Mouse (Mus musculus): Measurements from ENCODE around the gene Diablo. TPM values are rescaled to one million over a fixed set of nuclear protein-coding genes. Genes with fewer than 3 reads are reported as not detected.

The Diablo gene
- 5.1 and 6.6 TPM in 2 replicates for polyA plus RNA-seq (2012)

DNA sequence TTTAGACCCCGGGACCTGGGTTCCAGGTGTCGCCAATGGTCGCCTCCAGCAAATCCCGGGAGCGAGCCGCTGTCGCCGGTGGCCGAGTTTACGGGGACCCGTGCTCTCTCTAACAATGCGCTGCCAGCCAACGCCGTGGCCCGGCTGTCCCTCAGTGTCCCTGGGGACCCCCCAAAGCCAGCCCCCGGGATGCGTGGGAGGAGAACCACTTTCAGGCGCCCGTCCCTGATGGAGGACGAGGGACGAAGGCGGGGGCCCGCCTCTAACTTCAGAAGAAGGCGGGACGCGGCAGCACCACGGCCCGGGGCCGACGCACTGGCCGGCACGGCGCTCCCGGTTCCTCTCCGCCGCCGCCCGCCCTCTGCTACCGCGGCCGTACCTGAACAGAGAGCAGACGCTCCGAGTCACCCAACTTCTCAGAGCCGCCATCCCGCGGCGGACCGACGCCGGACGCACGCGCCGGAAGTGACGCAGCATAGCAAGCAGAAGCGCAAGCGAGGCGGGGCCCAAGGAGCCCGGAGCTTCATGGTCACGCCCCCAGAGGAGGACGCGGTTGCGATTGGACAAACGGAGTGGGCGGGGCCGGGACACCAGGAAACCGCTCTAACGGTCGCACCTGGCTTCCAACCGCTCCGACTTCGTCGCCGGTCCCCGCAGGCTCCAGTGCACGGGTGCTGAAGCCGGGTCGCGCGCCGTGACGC, at the start of gene Diablo:
Gene Diablo, minus strand, starts transcription at position 485 of the 701 bp plus-strand sequence.
- TF ChIP-seq GATA1 (IDR thresholded peaks at IDR 0.05; ENCODE audit: low read length), result no peak

DNA sequence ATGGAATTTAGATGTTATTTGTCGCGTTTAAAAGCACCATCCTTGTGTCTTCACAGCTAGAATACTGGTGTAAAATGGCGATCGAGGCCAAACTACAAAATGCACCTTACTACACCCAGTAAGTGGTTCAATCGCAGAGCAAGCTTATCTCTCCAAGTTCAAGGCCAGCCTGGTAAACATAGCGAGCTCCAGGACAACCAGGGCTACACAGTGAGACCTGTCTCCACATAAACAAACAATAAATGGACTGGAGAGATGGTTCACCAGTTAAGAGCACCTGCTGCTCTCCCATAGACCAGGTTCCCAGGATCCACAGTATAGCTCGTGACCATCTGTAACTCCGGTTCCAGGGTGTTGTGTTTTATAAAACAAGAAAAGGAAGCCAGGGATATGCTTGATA, 49.4 kb upstream of the Diablo start:
- TF ChIP-seq GATA1 (IDR thresholded peaks at IDR 0.05; ENCODE audit: low read length), result no peak

DNA sequence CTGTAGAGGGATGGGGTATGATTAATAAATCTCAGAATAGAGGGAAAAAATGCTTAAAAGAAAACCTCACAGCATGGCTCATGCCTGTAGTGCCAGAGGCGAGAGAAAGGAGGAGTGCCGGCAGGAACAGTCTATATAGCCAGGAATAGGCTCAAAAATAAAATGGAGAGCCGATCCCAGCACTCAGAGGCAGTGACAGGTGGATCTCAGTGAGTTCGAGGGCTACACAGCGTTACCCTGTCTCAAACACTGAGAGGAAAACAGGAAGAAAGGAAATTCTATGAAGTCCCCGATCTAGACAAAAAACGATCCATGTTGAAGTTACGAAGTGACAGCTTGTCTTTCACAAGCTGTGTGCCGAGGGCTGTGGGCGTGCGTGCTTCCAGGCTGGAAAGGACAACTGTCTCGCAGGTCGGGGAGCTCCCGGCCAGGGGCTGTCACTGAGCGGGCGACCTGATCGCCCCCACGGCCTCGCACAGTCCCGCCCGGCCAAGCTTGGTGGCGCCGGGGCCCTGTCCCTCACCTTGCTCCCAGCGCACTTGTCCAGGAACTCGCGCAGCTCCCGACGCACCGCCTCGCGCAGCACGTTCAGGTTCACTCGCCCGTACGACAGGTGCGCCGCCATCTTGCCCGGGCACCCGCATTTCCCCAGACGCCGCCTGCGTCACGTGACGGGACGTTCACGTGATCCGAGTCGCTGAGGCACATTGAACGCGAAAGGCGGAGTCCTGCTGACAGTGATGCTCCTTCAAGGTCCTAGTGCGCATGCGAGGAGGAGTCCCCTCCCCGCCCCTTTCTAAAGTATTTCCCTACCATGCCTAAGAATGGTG, 48.6 kb upstream of the Diablo start, which contains the start of gene Vps33a:
Gene Vps33a, minus strand, starts transcription at position 682 of the 830 bp plus-strand sequence.
- TF ChIP-seq GATA1 (IDR thresholded peaks at IDR 0.05; ENCODE audit: low read length), result no peak

DNA sequence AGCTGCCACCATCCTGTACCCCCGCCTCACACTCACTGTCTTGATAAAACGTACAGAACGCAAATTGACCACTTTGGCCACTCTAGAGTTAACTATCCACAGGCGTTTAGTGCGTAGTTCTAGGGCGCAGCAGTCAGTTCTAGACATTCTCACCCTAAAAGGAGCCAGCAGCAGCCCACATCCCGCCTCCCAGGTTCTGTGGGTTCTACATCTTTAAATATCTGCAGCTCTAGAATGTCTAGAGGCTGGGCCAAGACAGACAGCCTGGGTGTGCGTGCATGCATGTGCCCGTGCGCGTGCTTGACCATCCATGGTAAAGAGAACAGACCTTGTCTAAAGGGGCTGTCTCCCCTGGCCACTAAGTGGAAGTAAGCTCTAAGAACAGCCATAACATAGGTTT, 37.2 kb upstream of the Diablo start:
- no peak for TF ChIP-seq GATA1 (IDR thresholded peaks at IDR 0.05; ENCODE audit: low read length)

DNA sequence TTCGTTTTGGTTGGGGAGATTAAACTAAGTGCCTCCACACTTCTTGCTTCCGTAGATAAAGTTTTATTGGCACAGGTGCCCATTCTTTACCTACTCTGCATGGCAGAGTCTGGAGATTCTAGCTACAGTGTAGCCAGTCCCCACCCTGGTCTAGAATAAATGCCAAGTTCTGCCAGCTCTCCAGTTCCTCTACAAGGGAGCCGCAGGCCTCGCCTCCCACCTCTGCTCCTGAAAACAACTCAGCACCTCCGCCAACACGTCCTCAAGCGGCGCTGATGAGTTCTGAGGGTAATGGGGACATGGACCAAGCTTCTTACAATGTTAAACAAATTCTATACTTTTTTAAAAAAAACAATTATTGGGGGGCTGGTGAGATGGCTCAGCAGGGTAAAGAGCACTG, 35.6 kb upstream of the Diablo start:
- TF ChIP-seq GATA1 (IDR thresholded peaks at IDR 0.05; ENCODE audit: low read length), result no peak

DNA sequence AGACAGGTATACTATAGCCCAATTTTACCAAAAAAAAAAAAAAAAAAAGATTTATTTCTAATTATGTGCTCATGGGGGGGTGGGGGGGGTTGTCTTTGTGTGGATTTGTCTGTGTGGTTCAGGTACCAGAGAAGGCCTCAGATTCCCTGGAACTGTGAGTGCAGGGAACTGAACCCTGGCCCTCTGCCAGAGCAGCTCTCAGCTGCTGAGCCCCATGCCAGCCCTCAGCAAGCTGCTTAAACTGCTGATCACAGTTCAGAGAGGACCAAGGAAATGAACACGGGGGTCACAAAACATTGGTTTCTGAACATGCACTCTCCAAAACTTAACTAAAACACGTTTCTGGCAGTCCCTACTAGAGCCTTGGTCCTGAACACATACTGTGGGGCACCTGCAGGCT, 32.5 kb upstream of the Diablo start:
- no peak for TF ChIP-seq GATA1 (IDR thresholded peaks at IDR 0.05; ENCODE audit: low read length)

DNA sequence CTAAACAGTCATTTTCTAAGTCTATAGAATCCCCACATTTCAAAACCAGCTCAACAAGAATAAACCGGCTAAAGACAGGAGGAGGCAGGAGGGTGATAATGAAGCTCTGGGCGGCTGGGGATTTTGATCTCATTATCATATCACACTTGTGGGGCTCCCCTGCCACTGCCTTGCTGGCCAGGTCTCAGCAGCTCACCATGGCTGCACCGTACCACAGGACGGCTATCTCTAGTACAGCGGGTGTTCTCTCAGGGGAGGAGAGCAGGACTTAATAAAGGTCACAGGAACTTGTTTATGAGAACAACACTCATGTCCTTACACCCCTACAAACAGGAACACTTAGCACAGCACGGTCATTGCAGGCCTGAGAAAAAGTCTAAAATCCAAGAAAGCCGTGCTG, 31.7 kb upstream of the Diablo start:
- no peak for TF ChIP-seq GATA1 (IDR thresholded peaks at IDR 0.05; ENCODE audit: low read length)

DNA sequence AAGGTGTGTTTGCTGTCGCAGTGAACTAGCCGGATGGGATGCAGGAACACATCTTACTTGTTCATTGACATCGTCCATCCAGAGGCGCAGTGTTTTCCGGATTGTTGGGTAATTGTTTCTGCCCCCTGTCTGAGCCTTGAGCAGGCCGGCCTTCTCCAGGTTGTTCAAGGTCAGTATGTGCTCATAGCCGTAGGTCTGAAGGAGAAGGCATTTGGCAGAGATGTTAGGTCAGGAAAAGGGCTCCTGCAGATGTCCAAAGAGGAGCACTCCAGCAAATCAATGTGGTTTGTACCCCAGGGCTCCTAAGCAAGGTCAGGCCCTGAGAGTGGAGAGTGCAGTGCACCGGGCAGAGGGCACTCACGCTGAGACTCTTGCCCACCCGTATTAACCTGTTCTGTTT, 9.8 kb upstream of the Diablo start:
- TF ChIP-seq GATA1 (IDR thresholded peaks at IDR 0.05; ENCODE audit: low read length), result no peak

DNA sequence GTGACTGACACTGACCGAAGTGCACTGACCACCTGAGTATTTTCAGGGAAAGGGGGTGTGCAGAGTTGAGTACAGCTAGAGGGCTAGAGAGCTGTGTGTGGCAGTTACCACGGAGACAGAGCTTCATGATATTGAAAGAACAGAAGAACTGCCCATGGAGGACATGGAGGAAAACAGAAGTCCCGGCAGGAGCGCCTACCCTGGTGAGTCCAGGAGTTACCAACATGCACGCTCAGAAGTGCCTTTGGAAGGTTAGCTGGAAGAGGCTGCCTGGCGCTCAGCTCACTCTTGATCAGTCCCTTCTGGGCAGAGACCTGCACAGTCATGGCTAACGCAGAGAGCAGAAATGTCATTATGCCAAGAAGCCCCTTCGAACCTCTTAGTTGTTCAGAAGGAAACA, 6.1 kb upstream of the Diablo start:
- TF ChIP-seq GATA1 (IDR thresholded peaks at IDR 0.05; ENCODE audit: low read length), result no peak

DNA sequence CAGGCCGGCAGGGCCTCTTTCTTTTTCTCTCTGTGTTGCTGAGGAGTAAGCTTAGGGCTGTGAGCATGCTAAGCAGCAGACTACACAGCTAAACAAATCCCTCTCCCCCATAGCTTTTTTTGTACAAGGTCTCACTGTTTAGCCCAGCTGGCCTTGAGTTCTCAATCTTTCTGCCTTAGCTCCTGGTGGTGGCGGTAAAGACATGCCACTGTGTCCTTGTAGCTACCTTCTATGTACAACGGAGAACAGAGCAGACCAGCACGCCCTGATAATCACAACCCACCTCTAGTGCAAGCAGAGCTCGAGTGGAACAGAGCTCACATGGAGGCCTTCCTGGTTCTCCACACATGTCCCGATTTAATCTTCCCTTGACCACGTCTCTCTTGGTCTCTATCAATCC, 4.7 kb upstream of the Diablo start:
- TF ChIP-seq GATA1 (IDR thresholded peaks at IDR 0.05; ENCODE audit: low read length), result no peak

DNA sequence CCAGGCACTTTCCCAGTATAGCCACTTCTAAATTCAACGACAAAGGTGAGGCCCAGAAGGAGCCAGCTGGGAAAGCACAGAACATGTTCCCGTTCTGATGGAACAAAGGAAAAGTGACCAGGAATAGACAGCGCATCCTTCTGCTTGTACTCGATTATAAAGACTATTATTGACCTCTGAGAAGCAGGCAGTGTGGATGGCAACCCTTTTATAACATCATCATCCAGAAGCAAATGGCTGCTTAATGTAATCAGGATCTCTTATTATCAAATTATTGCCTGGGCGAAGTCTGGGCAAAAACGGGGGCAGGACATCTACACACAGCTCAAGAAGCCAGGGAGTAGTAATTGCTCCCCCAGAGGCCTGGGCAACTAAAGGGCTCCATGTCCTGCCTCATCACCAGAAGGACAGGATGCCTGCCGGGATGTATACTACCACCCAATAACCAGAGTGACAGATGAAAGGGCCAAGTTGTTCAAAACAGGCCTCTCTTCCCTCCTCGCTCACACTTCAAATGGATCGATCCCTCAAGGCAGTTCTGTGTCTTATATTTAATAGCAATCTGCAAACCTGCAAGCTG, 2.0 kb upstream of the Diablo start:
- no peak for TF ChIP-seq GATA1 (IDR thresholded peaks at IDR 0.05; ENCODE audit: low read length)

DNA sequence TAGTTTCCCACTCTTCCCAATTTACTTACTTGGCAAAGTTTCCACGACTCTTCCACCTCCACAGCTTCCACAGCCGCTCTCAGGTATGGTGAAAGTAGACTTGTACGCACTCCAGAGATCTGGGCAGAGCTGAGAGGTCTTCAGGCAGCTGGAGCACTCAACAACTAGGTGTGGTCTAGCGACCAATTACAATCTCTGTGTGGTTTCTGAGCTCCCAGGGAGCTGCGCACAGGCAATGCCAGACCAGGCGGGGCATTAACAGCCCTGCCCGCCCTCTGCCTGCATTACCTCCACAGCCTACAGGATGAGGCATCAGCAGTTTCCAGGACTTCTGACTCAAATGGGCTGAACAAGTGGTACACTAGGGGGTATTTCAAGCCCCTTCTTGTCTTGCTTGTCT, 1.3 kb upstream of the Diablo start, which contains the start of gene Gm49027:
Gene Gm49027, minus strand, starts transcription at position 208 of the 400 bp plus-strand sequence.
- TF ChIP-seq GATA1 (IDR thresholded peaks at IDR 0.05; ENCODE audit: low read length), result no peak

DNA sequence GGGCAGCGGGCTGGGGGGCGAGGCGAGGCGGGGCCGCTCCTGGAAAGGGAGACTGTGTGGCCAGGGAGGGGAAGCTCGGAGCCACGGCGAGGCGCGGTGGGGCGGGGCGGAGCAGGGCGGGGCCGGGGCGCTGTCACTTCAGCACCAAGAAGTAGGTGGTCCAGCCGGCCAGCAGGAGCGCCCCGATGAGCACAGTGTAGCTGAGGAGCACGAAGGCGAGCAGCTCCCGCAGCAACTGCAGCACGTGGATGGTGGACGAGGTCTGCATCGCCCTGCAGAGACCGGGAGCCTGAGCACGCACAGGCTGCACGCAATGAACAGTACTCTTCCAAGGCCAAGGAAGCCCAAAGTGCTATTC, 396 bp upstream of the Diablo start:
- no peak for TF ChIP-seq GATA1 (IDR thresholded peaks at IDR 0.05; ENCODE audit: low read length)

DNA sequence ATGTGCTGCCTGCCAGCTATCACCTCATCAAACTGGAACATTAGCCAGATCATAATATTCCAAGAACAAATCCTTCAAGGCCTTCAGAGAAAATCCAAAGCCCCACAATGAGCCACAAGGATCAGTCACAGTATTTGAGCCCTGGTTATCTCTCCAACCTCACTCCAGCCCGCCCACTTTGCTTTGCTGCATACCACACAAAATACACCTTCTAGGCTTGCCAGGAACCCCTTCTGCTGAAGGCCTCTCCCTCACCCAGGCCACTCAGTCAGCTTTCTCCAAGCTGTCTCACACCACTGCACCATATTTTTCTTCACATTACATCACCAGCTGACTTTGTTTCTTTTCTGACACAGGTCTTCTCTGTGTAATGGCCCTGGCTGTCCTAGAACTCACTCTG, 1.8 kb downstream of the Diablo start:
- no peak for TF ChIP-seq GATA1 (IDR thresholded peaks at IDR 0.05; ENCODE audit: low read length)

DNA sequence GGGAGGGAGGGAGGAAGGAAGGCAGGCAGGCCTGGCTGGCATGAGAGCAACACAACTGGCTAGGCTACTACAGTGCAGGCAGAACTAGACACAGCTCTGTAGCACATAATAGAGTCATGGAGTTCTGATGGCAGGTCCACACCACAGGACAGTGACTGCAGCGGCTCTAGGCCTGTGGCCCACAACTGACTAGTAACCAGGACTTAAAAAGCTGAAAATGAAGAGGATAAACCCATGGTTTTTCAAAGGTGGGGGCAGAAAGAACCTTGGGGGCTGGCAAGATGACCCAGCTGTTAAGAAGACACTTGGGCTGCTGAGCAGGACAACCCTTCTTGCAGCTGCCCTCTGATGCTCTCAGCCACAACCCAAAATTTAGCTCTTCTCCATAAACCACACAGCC, 2.4 kb downstream of the Diablo start:
- no peak for TF ChIP-seq GATA1 (IDR thresholded peaks at IDR 0.05; ENCODE audit: low read length)

DNA sequence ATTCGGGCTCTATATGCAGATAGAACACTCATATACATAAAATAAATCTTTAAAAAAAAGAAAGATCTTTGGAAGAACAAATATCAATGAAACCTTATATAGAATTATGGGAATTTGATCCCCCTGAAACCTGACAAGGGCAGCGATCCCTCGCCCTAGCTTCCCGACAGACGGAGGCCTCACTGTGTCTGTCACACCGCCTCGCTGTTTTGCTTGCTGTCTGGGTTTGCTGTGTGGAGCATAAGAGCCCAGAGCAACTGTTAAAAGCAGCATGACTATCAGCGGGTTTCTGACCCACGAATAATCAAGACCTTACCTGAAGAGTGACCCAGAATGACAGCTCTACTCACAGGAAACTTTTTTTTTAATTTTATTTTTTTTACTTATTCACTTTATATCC, 3.3 kb downstream of the Diablo start:
- TF ChIP-seq GATA1 (IDR thresholded peaks at IDR 0.05; ENCODE audit: low read length), result no peak
